ENCODE assay signal across 12 mouse cellular contexts in genomic region chr19:37790281-37791073, GRCm38 (mm10).
DNase-seq lines count a peak whose midpoint lies in the region; ATAC-seq and TF ChIP-seq lines count a peak whose summit lies in the region.
"Had no signal": no experiment of that assay in that cellular context is flagged by ENCODE, and none has a peak within 500 bp of the region (broad histone marks: within the 10 kb centered on the region; RNA-seq: fewer than 3 reads in every experiment).

No protein-coding gene starts in this region.

- ATAC-seq in forebrain, postnatal 0 days = no peak
- ATAC-seq: forebrain, embryonic 14.5 days had no signal

- H3K36me3 ChIP-seq in forebrain, embryonic 10.5 days (replicated peaks) = no peaks in the 10 kb centered on the region
- H3K36me3 ChIP-seq in forebrain, postnatal 0 days (ENCODE audit: insufficient read depth) = no peaks in the 10 kb centered on the region
- H3K36me3 ChIP-seq in embryonic facial prominence, embryonic 10.5 days (replicated peaks) = no peaks in the 10 kb centered on the region
- no peaks in the 10 kb centered on the region for H3K36me3 ChIP-seq in limb, embryonic 10.5 days
- H3K36me3 ChIP-seq: lung, embryonic 15.5 days had no signal

- no peak overlapping the region for H3K4me2 ChIP-seq in forebrain, postnatal 0 days (ENCODE audit: low read depth)
- H3K4me2 ChIP-seq: lung, embryonic 15.5 days had no signal

- TF ChIP-seq CTCF in forebrain, postnatal 0 days (IDR thresholded peaks at IDR 0.05; ENCODE audit: low read depth) = no peak
- TF ChIP-seq CTCF in left cerebral cortex, adult 2 months (IDR thresholded peaks at IDR 0.05) = no peak

- peak overlapping the region; percentile 21; the same call in 1 of the 2 replicates for H3K4me3 ChIP-seq in forebrain, embryonic 10.5 days
- no peak overlapping the region for H3K4me3 ChIP-seq in forebrain, postnatal 0 days (ENCODE audit: low read depth, low read length)
- peak overlapping the region; percentile 17; the same call in 1 of the 2 replicates for H3K4me3 ChIP-seq in embryonic facial prominence, embryonic 10.5 days
- H3K4me3 ChIP-seq in limb, embryonic 10.5 days = no peak overlapping the region
- H3K4me3 ChIP-seq in left cerebral cortex, adult 2 months = no peak overlapping the region
- H3K4me3 ChIP-seq: lung, embryonic 15.5 days had no signal

- peak overlapping the region; percentile 61 for H3K27ac ChIP-seq in forebrain, embryonic 10.5 days
- no peak overlapping the region for H3K27ac ChIP-seq in forebrain, postnatal 0 days (ENCODE audit: low read depth, low read length)
- peak overlapping the region; percentile 62 for H3K27ac ChIP-seq in embryonic facial prominence, embryonic 10.5 days (replicated peaks)
- H3K27ac ChIP-seq in limb, embryonic 10.5 days = no peak overlapping the region
- no peak overlapping the region for H3K27ac ChIP-seq in left cerebral cortex, adult 2 months
- H3K27ac ChIP-seq: lung, embryonic 15.5 days had no signal

- peaks cover 58% of the 10 kb centered on the region for H3K27me3 ChIP-seq in forebrain, embryonic 10.5 days (ENCODE audit: poor library complexity, severe bottlenecking)
- H3K27me3 ChIP-seq in forebrain, postnatal 0 days (ENCODE audit: insufficient read depth, low read length) = no peaks in the 10 kb centered on the region
- peaks cover 4% of the 10 kb centered on the region for H3K27me3 ChIP-seq in embryonic facial prominence, embryonic 10.5 days (replicated peaks; ENCODE audit: low read depth, poor library complexity, severe bottlenecking)
- H3K27me3 ChIP-seq in limb, embryonic 10.5 days (ENCODE audit: low read depth, poor library complexity, severe bottlenecking) = no peaks in the 10 kb centered on the region
- H3K27me3 ChIP-seq: lung, embryonic 15.5 days had no signal

- H3K9me3 ChIP-seq in forebrain, embryonic 10.5 days = no peaks in the 10 kb centered on the region
- no peaks in the 10 kb centered on the region for H3K9me3 ChIP-seq in forebrain, postnatal 0 days (ENCODE audit: low read length)
- no peaks in the 10 kb centered on the region for H3K9me3 ChIP-seq in embryonic facial prominence, embryonic 10.5 days
- no peaks in the 10 kb centered on the region for H3K9me3 ChIP-seq in limb, embryonic 10.5 days (replicated peaks)
- H3K9me3 ChIP-seq: lung, embryonic 15.5 days had no signal

- no peak overlapping the region for H3K9ac ChIP-seq in forebrain, postnatal 0 days
- H3K9ac ChIP-seq: lung, embryonic 15.5 days had no signal

- peak; percentile 24 for DNase-seq in forebrain, embryonic 10.5 days (ENCODE audit: extremely low spot score, low spot score)
- DNase-seq in forebrain, postnatal 0 days = no peak
- peak; percentile 35 for DNase-seq in embryonic facial prominence, embryonic 10.5 days (ENCODE audit: low spot score)
- peak; percentile 35 for DNase-seq in limb, embryonic 10.5 days (ENCODE audit: low spot score)
- DNase-seq in neural tube, embryonic 10.5 days (ENCODE audit: extremely low spot score, low spot score) = peak; percentile 59
- no peak for DNase-seq in left cerebral cortex, adult 2 months (ENCODE audit: extremely low spot score in 1 of 2, low spot score in 2 of 2)
- DNase-seq in gastrocnemius, postnatal 10 days = no peak
- no peak for DNase-seq in left cerebral cortex, postnatal 14 days (ENCODE audit: low spot score in 2 of 2)
- DNase-seq: heart, postnatal 36 days; right cerebral cortex, postnatal 4 days had no signal

- intact Hi-C loops in left cerebral cortex, adult 2 months (cut with DNase I) = no loop called here
- intact Hi-C loops in left cerebral cortex, postnatal 14 days (cut with DNase I) = no loop called here

- H3K4me1 ChIP-seq in forebrain, embryonic 10.5 days = peaks cover 30% of the 10 kb centered on the region
- no peaks in the 10 kb centered on the region for H3K4me1 ChIP-seq in forebrain, postnatal 0 days (ENCODE audit: insufficient read depth)
- H3K4me1 ChIP-seq in embryonic facial prominence, embryonic 10.5 days = peaks cover 30% of the 10 kb centered on the region
- peaks cover 24% of the 10 kb centered on the region for H3K4me1 ChIP-seq in limb, embryonic 10.5 days
- H3K4me1 ChIP-seq: lung, embryonic 15.5 days had no signal

- WGBS in forebrain, embryonic 10.5 days = 35% methylated on average over 24 of the region's 24 CpGs
- 40% methylated on average over 24 of the region's 24 CpGs for WGBS in forebrain, postnatal 0 days
- 42% methylated on average over 24 of the region's 24 CpGs for WGBS in embryonic facial prominence, embryonic 10.5 days
- WGBS in limb, embryonic 10.5 days = 57% methylated on average over 24 of the region's 24 CpGs

Comparison
In these comparisons a context has a peak if more than half of its experiments do, and no peak if none do; other contexts are left out.
1. DNase-seq: peak in forebrain, embryonic 10.5 days (single experiment), embryonic facial prominence, embryonic 10.5 days (single experiment), limb, embryonic 10.5 days (single experiment) and neural tube, embryonic 10.5 days (single experiment); none in forebrain, postnatal 0 days (single experiment), left cerebral cortex, adult 2 months (0 of 2), gastrocnemius, postnatal 10 days (single experiment) and left cerebral cortex, postnatal 14 days (0 of 2).
2. H3K27ac ChIP-seq: peak in forebrain, embryonic 10.5 days (single experiment) and embryonic facial prominence, embryonic 10.5 days (single experiment); none in forebrain, postnatal 0 days (single experiment), limb, embryonic 10.5 days (single experiment) and left cerebral cortex, adult 2 months (single experiment).
3. H3K4me3 ChIP-seq: peak in forebrain, embryonic 10.5 days (single experiment) and embryonic facial prominence, embryonic 10.5 days (single experiment); none in forebrain, postnatal 0 days (single experiment), limb, embryonic 10.5 days (single experiment) and left cerebral cortex, adult 2 months (single experiment).